Mouse (Mus musculus): ENCODE results near the gene Pou2af1.

DNA sequence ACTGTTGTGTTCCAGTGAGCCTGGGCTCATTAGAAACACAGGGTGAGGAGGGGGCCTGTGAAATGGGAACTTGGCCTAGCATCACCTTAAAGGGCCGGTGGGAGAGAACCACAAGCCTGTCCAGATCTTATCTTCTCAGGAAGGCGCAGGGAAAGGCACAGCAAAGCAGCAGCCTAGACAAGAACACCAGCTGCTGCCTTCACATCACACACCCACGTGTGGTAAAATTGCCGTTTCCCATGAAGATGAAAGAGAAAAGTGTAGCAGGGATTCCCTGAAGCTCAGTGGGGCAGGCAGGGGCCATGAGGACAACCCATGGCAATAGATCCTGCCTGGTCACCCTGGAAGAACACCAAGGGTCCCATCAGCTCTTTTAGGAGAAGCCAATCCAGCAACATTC, 28.1 kb upstream of the Pou2af1 start:
- TF ChIP-seq CTCF (IDR thresholded peaks at IDR 0.05; ENCODE audit: control insufficient read depth, insufficient read depth, insufficient replicate concordance, low read depth, low read length) (no peak), POLR2A (IDR thresholded peaks at IDR 0.05; ENCODE audit: control insufficient read depth, low read depth, low read length) (no peak)

All from testis, adult 2 months (tissue).